Mouse (Mus musculus): ENCODE measurements around the gene Cgref1.

Gene Cgref1

DNA sequence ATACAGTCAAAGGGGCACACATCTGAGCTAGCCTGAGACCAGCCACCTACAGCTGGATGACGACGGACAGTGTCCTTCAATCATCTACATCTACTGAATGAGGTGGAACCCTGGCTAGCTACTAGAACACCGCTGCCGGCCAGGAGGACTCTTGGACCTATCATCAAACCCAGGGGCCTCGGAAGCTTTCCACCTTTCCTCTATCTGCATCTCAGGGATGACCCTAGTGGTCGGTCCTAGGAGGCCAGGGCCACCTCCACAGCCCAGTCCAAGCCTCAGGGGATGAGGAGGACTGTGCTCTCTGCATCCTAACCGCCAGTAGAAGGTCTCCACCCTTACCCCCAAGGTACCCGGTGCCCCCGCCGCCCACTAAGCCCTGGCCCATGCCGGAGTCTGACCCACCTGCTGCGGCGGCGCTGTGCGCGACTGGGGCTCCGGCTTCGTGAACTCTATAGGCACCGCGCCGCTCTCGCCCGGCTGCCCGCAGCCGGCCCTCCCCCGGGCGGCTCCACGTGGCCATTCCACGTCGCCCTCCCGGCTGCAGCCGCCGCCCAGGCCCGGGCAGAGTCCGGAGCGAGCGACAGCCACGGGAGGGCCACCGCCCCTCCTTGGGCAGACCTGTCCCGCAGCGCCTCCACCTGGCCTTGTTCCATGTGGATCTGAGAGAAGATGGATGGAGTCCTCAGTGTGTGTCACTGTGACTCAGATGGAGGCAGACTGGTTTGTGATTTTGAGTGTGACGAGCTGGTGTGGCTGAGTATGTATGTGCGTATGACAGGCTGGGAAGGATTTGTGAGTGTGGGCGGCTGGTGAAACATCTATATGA is at the start of gene Cgref1:
Gene Cgref1 (minus strand): TSS at position 636 of the 826 bp plus-strand sequence.
- peak; percentile 55 for DNase-seq (ENCODE audit: low read depth)

DNA sequence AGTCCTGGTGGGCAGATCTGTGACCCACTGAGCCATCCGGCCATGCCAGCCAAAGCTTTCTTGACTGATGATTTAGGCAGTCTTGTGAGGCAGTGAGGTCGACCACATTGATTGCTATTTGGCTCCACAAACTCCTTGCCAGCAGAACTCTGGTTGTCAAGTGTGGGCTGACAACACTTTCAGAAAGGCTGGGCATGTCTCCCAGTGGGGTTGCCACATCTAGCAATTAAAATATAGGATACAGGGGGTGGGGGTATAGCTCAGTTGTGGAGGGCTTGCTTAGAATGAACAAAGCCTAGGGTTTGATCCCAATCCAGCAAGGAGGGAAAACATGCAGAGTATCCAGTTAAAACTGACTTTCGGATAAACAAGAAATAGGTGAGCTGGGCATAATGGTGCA is 48.7 kb upstream of the Cgref1 start:
- DNase-seq (ENCODE audit: low read depth) = no peak

DNA sequence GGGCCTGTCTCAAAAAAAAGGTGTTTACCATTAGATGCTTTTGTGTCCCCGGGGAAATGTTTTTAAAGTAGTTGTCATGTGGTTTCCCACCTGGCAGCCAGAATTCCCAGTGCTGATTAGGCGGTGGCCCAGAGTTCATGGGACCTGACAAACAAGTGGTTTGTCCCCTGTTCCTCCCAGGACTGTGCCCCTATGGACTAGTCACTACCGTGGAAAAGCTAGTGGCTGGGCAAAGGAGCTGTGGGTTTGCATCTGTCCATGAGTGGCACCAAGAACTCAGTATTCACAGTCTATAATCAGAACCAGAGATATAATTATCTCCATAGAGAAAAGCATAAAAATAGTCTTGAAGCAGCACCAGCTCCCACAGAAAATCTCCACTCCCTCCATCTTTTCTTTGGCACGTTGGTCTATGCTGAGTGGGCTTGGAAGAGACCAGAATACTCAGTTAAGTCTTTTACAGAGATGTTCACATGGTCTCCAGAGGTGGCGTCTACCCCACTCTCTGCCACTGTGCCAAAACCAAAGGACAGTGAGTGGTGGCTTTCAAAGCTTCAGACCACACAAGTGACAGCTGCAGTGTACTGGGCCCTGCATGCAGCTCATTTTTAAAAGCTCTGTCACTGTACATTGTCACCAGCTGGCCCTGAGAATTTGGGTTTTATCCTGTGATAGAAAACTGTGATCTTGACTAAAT is 47.7 kb upstream of the Cgref1 start:
- no peak for DNase-seq (ENCODE audit: low read depth)

DNA sequence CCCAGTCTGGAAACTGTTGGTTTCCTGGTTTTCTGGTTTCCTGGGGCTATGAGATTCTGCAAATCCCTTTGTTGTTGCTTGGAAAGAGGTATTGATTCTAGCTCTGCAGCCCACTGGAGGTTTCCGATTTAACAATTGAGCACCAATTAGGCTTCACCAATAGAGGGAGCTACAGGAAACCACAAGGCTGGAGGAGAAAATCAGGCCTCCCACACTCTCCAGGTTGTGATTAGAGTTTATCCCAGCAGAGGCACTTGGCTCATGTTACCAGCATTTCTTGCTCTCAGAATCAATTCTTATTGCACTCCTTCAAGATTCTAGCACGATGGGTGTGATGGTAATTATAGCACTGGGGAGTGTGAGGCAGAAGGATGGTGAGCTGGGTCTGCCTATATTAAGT is 37.0 kb upstream of the Cgref1 start:
- DNase-seq (ENCODE audit: low read depth) = peak; percentile 57

DNA sequence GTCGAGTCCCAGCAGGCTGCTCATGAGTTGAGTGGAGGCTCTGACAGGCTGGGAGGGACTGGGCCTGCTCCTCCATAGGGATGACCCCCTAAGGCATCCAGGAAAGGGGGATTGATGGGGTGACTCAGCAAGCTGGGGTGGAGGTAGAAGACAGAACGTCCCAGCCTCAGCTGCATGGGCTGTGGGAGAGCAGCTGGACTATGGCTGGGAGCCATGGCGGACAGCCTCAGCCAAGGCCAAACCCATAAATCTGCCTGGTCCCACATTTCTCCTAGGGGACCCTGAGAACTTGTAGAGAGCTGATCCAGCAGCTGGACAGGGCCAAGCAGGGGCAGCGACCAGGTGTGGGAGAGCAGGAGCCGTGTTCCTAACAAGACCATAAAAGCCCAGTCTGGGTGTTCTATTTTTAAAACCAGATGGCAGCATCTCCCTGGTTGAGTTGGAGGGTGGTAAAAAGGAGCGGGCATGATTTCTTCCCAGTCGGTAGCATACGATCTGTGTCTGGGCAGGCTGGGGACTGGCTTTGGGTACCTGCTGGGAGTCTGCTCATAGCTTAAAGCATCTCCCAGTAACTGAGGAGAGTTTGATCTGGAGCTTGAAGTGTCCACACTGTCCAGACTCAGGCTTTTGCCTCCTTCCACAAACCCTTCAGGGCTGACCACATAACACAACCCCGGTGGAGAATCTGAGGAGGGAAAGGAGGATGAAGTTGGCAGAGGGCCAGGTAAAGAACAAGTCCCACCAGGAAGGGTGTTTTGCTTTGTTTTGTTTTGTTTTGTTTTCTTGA is 29.7 kb upstream of the Cgref1 start:
- no peak for DNase-seq (ENCODE audit: low read depth)

- DNase-seq (ENCODE audit: low read depth) = no peak
Measured at GRCm38 (mm10) chr5:30969440-30969839, 24.0 kb upstream of the Cgref1 start.

DNA sequence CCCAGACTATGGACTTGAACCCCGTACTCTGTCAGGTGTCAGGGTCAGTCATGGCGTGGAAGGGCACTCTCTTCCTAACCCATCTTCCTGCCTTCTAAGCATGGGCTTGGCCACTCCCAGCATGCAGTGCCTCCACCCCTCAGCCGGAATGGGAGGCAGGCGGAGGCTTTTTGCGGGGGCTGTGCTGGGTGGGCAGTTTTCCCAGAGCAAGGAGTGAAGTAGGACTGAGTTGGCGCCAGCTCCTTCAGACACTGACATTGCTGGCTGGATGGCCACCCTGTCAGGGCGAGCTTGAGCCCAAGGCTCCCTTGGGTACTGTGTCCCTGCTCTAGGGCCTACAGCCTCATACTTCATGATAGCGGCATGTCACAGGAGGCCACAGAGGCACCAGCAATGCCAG is 23.0 kb upstream of the Cgref1 start, which contains the start of gene Tcf23:
Gene Tcf23 (plus strand): TSS at position 247 of the 400 bp plus-strand sequence.
- no peak for DNase-seq (ENCODE audit: low read depth)

- DNase-seq (ENCODE audit: low read depth) = no peak
Measured at GRCm38 (mm10) chr5:30966189-30966588, 20.8 kb upstream of the Cgref1 start.

- DNase-seq (ENCODE audit: low read depth) = no peak
Measured at GRCm38 (mm10) chr5:30963916-30964315, 18.5 kb upstream of the Cgref1 start.

- peak; percentile 78 for DNase-seq (ENCODE audit: low read depth)
Measured at GRCm38 (mm10) chr5:30961545-30962505, 16.4 kb upstream of the Cgref1 start.

- DNase-seq (ENCODE audit: low read depth) = no peak
Measured at GRCm38 (mm10) chr5:30960814-30961213, 15.4 kb upstream of the Cgref1 start.

GRCm38 (mm10) chr5:30959966-30960501 is 14.6 kb upstream of the Cgref1 start, which contains the start of gene Preb:
TSS of gene Preb (minus strand) at chr5:30960361.
- DNase-seq (ENCODE audit: low read depth) = peak; percentile 99

DNA sequence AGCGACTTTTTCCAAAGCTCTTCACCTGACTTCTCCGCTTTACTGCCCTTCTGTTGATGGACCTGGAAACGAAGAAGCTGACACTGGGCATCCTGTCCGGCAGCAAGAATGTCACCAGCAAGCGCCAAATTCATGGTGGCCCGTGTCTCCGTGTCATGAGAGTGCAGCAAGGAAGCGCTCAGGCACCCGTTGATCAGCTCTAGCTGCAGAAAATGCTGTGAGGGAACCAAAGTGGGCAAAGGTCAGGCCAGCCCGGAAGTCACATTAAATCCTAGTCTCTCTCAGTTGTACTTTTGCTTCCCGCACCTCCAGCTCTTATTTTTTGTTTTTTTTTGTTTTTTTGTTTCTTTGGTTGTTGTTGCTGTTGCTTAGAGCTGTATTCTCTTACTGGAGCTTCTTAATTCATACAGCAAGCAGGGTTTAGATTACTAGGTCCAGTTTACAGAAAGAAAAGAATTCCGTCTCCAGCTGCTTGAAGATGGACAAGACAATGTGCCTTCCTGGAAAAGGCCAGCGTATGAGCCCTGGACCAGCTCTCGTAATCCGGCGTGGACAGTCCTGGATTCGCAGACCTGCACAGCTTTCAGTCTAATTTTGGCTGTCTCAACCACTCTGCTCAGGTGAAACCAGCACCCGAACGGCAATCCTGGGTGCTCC is 13.9 kb upstream of the Cgref1 start:
- DNase-seq (ENCODE audit: low read depth) = peak; percentile 48

- DNase-seq (ENCODE audit: low read depth) = no peak
Measured at GRCm38 (mm10) chr5:30957891-30958290, 12.5 kb upstream of the Cgref1 start.

GRCm38 (mm10) chr5:30955751-30956150 is 10.4 kb upstream of the Cgref1 start:
- DNase-seq (ENCODE audit: low read depth) = no peak

DNA sequence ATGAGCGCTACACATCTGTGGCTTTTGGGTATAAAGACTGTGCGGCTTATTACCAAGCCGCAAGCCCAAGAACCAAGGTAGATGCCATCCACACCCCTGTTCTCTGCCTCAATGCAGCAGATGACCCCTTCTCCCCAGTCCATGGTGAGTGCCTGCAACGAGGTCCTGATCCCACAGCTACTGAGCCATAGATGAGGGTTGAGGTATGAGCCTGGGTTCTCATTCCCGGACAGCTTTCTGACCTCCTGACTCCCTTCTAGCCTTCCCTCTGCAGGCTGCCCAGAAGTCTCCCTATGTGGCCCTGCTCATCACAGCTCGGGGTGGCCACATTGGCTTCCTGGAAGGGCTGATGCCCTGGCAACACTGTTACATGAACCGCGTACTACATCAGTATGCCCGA is 9.2 kb upstream of the Cgref1 start:
- DNase-seq (ENCODE audit: low read depth) = no peak

- no peak for DNase-seq (ENCODE audit: low read depth)
Measured at GRCm38 (mm10) chr5:30954065-30954464, 8.7 kb upstream of the Cgref1 start.

DNA sequence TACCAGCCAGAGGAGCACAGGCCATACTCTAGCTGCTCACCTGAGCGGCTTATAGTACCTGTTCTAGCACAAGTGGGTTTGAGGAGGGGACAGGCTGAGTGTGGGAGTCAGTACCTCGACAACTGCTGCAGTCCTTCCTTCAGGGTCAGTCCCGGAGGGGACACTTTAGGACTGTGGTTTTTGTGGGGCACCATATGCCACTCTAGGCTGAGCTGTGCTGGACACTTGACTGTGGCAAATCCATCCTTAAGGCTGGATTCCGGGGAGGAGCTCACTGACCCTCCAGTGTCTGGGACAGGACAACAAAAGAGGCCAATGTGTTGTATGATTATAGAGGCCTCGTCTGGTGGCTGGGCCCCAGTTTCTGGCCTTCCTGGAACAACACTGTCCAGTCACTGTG is 7.2 kb upstream of the Cgref1 start:
- DNase-seq (ENCODE audit: low read depth) = no peak

DNA sequence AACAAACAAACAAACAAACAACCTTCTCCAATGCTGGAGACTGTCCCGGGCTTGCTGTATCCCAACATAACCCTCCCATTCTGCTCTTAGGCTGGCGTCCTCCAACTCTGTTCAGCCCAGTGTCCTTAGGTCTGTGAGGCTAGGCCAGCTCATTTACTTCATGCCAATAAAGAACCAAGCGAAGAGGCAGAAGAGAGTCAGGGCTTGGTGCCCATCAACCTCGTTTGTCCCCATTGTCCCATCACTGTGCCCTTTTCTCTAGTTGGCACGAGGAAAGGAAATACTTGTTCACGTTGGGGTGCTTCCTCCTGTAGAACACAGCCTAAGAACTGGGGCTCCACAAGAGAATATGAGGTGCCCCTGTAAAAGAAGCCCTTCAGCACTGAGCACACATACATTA is 6.3 kb upstream of the Cgref1 start:
- DNase-seq (ENCODE audit: low read depth) = no peak

DNA sequence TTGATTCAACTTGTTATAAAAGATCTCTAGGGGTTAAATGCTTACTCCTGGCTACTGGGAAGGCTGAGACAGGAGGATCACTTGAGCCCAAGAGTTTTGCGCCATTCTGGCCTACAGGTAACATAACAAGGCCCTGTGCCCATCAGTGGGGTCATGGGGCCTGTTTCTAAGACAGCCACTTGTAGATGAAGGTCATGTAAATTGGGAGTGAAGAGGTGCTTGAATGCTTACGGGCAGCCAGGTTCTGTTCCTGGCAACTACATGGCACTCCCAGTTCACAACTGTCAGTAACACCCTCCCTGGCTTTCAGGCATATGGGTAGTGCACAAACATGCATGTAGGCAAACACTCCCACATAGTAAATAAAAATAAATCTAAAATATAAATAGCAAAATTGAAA is 5.5 kb upstream of the Cgref1 start:
- DNase-seq (ENCODE audit: low read depth) = no peak
